ENCODE assay signal across 11 mouse cellular contexts in genomic region chr11:85644027-85644747, GRCm38 (mm10).
DNase-seq lines count a peak whose midpoint lies in the region; ATAC-seq and TF ChIP-seq lines count a peak whose summit lies in the region.
"Had no signal": no experiment of that assay in that cellular context is flagged by ENCODE, and none has a peak within 500 bp of the region (broad histone marks: within the 10 kb centered on the region; RNA-seq: fewer than 3 reads in every experiment).

No protein-coding gene starts in this region.

- H3K9ac ChIP-seq in MEL (ENCODE audit: control insufficient read depth, low read depth, low read length, poor library complexity, severe bottlenecking): peak overlapping the region; percentile 56
- H3K9ac ChIP-seq in embryonic facial prominence, embryonic 14.5 days (ENCODE audit: low read depth, low read length): peak overlapping the region; percentile 45
- H3K9ac ChIP-seq in limb, embryonic 15.5 days: no peak overlapping the region

- no peak for ATAC-seq in embryonic facial prominence, embryonic 14.5 days (ENCODE audit: low read depth)
- no peak for ATAC-seq in limb, embryonic 15.5 days (ENCODE audit: insufficient number of reproducible peaks, low FRiP score, low TSS enrichment, low read depth)
- no peak for ATAC-seq in activated CD4-positive, CD25-positive, alpha-beta regulatory T cell, adult 4 months

- peaks cover 23 to 37% of the 10 kb centered on the region in 2 experiments for H3K4me1 ChIP-seq in MEL (ENCODE audit: control insufficient read depth in 1 of 2, insufficient read depth in 2 of 2, low read length in 2 of 2)
- peaks cover 43% of the 10 kb centered on the region for H3K4me1 ChIP-seq in embryonic facial prominence, embryonic 14.5 days (ENCODE audit: control insufficient read depth, insufficient read depth, low read length)
- H3K4me1 ChIP-seq in limb, embryonic 15.5 days: peaks cover 20% of the 10 kb centered on the region

- H3K27me3 ChIP-seq in MEL (ENCODE audit: control insufficient read depth in 1 of 2, insufficient read depth in 2 of 2, low read length in 2 of 2): no peaks in the 10 kb centered on the region
- no peaks in the 10 kb centered on the region for H3K27me3 ChIP-seq in embryonic facial prominence, embryonic 14.5 days (replicated peaks; ENCODE audit: control insufficient read depth, insufficient read depth, low read length)
- 0 out of 2 replicates have a peak, but pooled peaks cover 3% of the 10 kb centered on the region for H3K27me3 ChIP-seq in limb, embryonic 15.5 days

- peak overlapping the region; percentile 50 to 71 for H3K4me3 ChIP-seq in MEL (ENCODE audit: control insufficient read depth in 1 of 2, insufficient read depth in 1 of 2, low read depth in 2 of 2, low read length in 2 of 2)
- no peak overlapping the region for H3K4me3 ChIP-seq in embryonic facial prominence, embryonic 14.5 days (ENCODE audit: low read depth, low read length)
- H3K4me3 ChIP-seq in limb, embryonic 15.5 days: no peak overlapping the region

- H3K79me2 ChIP-seq in MEL (ENCODE audit: control insufficient read depth, insufficient read depth, low read length, poor library complexity): no peaks in the 10 kb centered on the region

- H3K27ac ChIP-seq in MEL (ENCODE audit: control insufficient read depth, low read depth, low read length): peak overlapping the region; percentile 86
- peak overlapping the region; percentile 75 for H3K27ac ChIP-seq in embryonic facial prominence, embryonic 14.5 days (replicated peaks; ENCODE audit: low read depth, low read length)
- peak overlapping the region; percentile 54; the same call in 1 of the 2 replicates for H3K27ac ChIP-seq in limb, embryonic 15.5 days

- TF ChIP-seq POLR2A in MEL (IDR thresholded peaks at IDR 0.05; ENCODE audit: control insufficient read depth in 1 of 2, insufficient read depth in 1 of 2, low read depth in 1 of 2, low read length in 2 of 2, poor library complexity in 1 of 2): peak in 1 of 2 experiments; percentile 33; a peak in 1 of 4 replicates

- 32% methylated on average over 12 of the region's 12 CpGs for WGBS in embryonic facial prominence, embryonic 14.5 days
- WGBS in limb, embryonic 15.5 days: 33% methylated on average over 12 of the region's 12 CpGs

- peaks cover 0 to 34% of the 10 kb centered on the region in 2 experiments; a peak in 2 of 4 replicates for H3K36me3 ChIP-seq in MEL (ENCODE audit: control insufficient read depth in 1 of 2, insufficient read depth in 2 of 2, low read length in 2 of 2)
- no peaks in the 10 kb centered on the region for H3K36me3 ChIP-seq in embryonic facial prominence, embryonic 14.5 days (ENCODE audit: control insufficient read depth, insufficient read depth, low read length)
- H3K36me3 ChIP-seq in limb, embryonic 15.5 days: no peaks in the 10 kb centered on the region

- TF ChIP-seq EP300 in MEL (IDR thresholded peaks at IDR 0.05; ENCODE audit: low read depth in 1 of 2, low read length in 2 of 2): peak; percentile 84 to 95

- DNase-seq in kidney, adult 18-20 months: peak; percentile 14
- DNase-seq in kidney, adult 9 months: no peak
- DNase-seq in MEL (ENCODE audit: low read depth, low spot score): peak; percentile 86
- DNase-seq in embryonic facial prominence, embryonic 14.5 days (ENCODE audit: low spot score): no peak
- no peak for DNase-seq in adrenal gland, postnatal 36 days
- DNase-seq in cerebellum, adult 8-10 months: no peak
- DNase-seq: cerebellum, postnatal 36 days; gastrocnemius, postnatal 10 days; thymus, postnatal 36 days had no signal

- no peaks in the 10 kb centered on the region for H3K9me3 ChIP-seq in MEL (replicated peaks; ENCODE audit: insufficient read depth, low read length)
- no peaks in the 10 kb centered on the region for H3K9me3 ChIP-seq in embryonic facial prominence, embryonic 14.5 days (ENCODE audit: control insufficient read depth, low read length)
- H3K9me3 ChIP-seq in limb, embryonic 15.5 days: no peaks in the 10 kb centered on the region

- TF ChIP-seq RAD21 in MEL (IDR thresholded peaks at IDR 0.05; ENCODE audit: low read depth, low read length): no peak; the same call in 1 of the 2 replicates

- TF ChIP-seq CTCF in MEL (IDR thresholded peaks at IDR 0.05 in 2 of 3, conservative IDR thresholded peaks at IDR 0.05 in 1 of 3; ENCODE audit: control insufficient read depth in 1 of 3, insufficient read depth in 1 of 3, low read depth in 2 of 3, low read length in 3 of 3, poor library complexity in 1 of 3, severe bottlenecking in 1 of 3): no peak; a peak in 1 of 6 replicates

- H3K4me2 ChIP-seq in embryonic facial prominence, embryonic 14.5 days (ENCODE audit: low read depth, low read length): peak overlapping the region; percentile 44
- 0 out of 2 replicates have a peak overlapping the region, but pooled peaks have one; percentile 2 for H3K4me2 ChIP-seq in limb, embryonic 15.5 days

TF ChIP-seq in MEL, 35 proteins besides CTCF, POLR2A, EP300 and RAD21:
- peak; percentile 91; the same call in 1 of the 2 replicates for TF ChIP-seq CHD1 (IDR thresholded peaks at IDR 0.05; ENCODE audit: low read depth, low read length)
- TF ChIP-seq E2F4 (IDR thresholded peaks at IDR 0.05; ENCODE audit: borderline replicate concordance, low read depth, low read length): no peak
- TF ChIP-seq ZMIZ1 (IDR thresholded peaks at IDR 0.05; ENCODE audit: low read depth, low read length): 0 out of 2 replicates have a peak, but pooled peaks have one; percentile 44
- TF ChIP-seq MXI1 (IDR thresholded peaks at IDR 0.05; ENCODE audit: low read depth, low read length): peak; percentile 16; the same call in 1 of the 2 replicates
- peak; percentile 91 for TF ChIP-seq TCF12 (IDR thresholded peaks at IDR 0.05; ENCODE audit: low read depth, low read length)
- peak; percentile 91 for TF ChIP-seq ETS1 (IDR thresholded peaks at IDR 0.05; ENCODE audit: low read depth, low read length)
- TF ChIP-seq NELFE (IDR thresholded peaks at IDR 0.05; ENCODE audit: low read depth, low read length): peak; percentile 46
- no peak for TF ChIP-seq MEF2A (IDR thresholded peaks at IDR 0.05; ENCODE audit: extremely low read depth, insufficient replicate concordance, low read depth, low read length, poor library complexity, severe bottlenecking)
- 0 out of 2 replicates have a peak, but pooled peaks have one; percentile 55 for TF ChIP-seq TBP (IDR thresholded peaks at IDR 0.05; ENCODE audit: low read depth, low read length)
- TF ChIP-seq RCOR1 (IDR thresholded peaks at IDR 0.05; ENCODE audit: low read depth, low read length): peak; percentile 39; the same call in 1 of the 2 replicates
- TF ChIP-seq ELF1 (IDR thresholded peaks at IDR 0.05; ENCODE audit: low read depth, low read length): 0 out of 2 replicates have a peak, but pooled peaks have one; percentile 48
- peak; percentile 75 for TF ChIP-seq TAL1 (IDR thresholded peaks at IDR 0.05; ENCODE audit: low read length)
- peak; percentile 15; the same call in 1 of the 2 replicates for TF ChIP-seq ZC3H11A (IDR thresholded peaks at IDR 0.05; ENCODE audit: low read depth, low read length)
- peak; percentile 72 for TF ChIP-seq SIN3A (IDR thresholded peaks at IDR 0.05; ENCODE audit: low read length)
- TF ChIP-seq BHLHE40 (IDR thresholded peaks at IDR 0.05; ENCODE audit: borderline replicate concordance, low read depth, low read length): peak; percentile 85
- peak; percentile 65; the same call in 1 of the 2 replicates for TF ChIP-seq GATA1 (IDR thresholded peaks at IDR 0.05; ENCODE audit: low read depth, low read length)
- TF ChIP-seq MYB (IDR thresholded peaks at IDR 0.05; ENCODE audit: low read depth, low read length): peak; percentile 92
- TF ChIP-seq HCFC1 (IDR thresholded peaks at IDR 0.05; ENCODE audit: low read depth, low read length): no peak; the same call in 1 of the 2 replicates
- TF ChIP-seq UBTF (IDR thresholded peaks at IDR 0.05; ENCODE audit: borderline replicate concordance, insufficient read depth, low read depth, low read length): 0 out of 2 replicates have a peak, but pooled peaks have one; percentile 69
- TF ChIP-seq POLR2AphosphoS2 (IDR thresholded peaks at IDR 0.05; ENCODE audit: low read length): no peak; the same call in 1 of the 2 replicates

Comparison
In these comparisons a context has a peak if more than half of its experiments do, and no peak if none do; other contexts are left out.
1. DNase-seq: peak in kidney, adult 18-20 months (single experiment) and MEL (single experiment); none in kidney, adult 9 months (single experiment), embryonic facial prominence, embryonic 14.5 days (single experiment), adrenal gland, postnatal 36 days (0 of 2) and cerebellum, adult 8-10 months (single experiment).
2. H3K4me3 ChIP-seq: peak in MEL (2 of 2); none in embryonic facial prominence, embryonic 14.5 days (single experiment) and limb, embryonic 15.5 days (single experiment).
3. Peak in every context shown above with its lines, with median percentiles within 50 percentile points of each other: H3K27ac ChIP-seq.